Mouse (Mus musculus): ENCODE measurements around the gene Dcdc2b.
A peak's percentile ranks its signal among the peaks of the same experiment; 100 is the strongest.

Dcdc2b gene

DNA sequence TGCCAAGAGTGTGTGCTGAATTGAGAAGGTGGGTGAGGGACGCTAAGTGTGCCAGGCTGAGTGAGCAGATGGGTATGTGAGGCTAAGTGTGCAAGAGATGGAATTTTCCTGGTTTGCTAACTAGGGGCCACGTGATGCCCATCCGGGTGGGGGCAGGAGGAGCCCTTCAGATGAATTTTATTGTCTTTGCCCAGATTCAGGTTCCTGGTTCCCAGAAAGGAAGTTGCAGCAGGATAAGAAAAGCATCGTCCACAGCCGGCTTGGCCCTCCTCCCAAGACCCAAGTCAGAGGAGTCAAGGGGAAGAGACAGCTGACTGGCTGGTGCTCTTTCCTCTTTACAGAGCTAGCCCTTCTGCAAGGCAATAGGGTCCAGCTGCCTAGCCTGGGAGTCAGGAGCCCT lies 35.6 kb downstream of the Dcdc2b start, which contains the start of gene Fam167b:
TSS of gene Fam167b (minus strand) at position 84 of the 400 bp plus-strand sequence.
- no peak for DNase-seq (ENCODE audit: low spot score)

DNA sequence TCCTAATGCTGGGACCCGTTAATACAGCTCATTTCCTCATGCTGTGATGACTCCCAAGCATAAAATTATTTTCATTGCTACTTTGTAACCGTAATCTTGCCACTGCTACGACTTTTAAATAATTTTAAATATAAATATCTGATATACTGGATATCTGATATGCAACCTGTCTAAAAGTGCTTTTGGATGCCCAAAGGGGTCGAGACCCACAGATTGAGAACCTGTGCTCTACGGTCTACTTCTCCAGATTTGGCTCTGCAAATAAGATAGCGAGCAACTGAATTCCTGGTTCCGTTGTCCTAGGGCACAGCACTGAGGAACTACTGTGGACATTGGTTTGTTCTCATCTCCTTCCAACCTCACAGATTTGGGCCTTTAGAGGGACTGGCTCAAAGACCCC lies 36.4 kb downstream of the Dcdc2b start:
- no peak for DNase-seq (ENCODE audit: low spot score)

DNA sequence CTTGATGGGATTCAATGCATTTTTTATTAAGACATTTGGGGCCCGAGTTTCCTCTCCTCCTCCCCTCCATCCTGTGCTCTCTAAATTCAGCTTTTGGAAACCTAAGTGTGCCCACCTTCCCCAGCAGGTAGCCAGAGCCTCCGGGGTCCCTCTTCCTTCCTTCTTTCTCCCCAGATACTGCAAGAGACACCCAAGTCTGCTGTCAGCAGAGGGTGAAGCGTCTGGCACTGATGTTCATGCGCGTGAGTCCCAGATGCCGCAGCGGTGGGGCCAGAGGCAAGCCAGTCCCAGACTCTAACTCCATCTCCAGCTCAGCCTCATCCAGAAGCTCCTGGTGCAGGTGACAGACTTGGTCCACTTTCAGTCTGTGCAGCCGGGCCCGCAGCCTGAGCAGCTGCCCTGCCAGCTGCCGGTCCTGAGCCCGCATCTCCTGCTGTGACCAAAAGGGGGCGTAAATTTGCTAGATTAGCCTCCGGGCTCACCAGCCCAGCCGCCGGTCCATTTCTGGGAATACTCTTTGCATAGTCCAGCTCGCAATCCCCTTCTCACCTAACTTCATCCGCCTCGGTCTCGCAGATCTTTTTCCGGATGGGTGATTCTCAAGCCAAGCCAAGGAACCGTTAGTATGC lies 37.1 kb downstream of the Dcdc2b start:
- DNase-seq (ENCODE audit: low spot score) = peak; percentile 60

DNA sequence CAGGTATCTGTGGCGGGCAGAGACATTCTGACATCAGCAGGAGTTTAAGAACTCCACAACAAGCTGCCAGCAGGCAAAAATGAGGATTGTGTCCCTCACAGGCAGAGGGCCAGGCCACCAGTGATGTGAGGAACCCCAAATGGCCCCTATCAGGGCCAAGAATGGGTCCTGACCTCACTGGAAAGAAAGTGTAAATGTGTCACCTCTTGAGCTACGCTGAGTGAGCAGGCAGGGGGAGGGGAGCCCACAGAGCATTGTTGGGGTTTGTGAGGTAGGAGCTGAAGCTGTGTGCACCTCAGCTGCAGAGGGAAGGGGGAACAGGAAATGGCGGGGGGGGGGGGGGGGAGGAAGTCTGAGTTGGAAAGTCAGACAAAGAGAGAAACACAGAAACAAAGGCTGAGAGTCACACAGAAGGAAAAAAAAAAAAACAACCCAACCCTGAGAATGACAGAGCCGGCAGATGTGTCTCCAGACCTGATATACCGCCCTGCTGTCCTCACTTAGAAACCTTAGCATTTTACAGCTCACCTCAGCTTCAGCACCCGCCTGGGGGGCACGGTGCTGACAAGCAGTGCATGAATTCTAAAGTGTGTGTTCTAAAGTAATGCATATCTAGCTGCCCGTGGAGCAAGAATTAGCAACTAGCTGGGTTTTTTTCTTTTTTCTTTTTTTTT lies 38.7 kb downstream of the Dcdc2b start:
- DNase-seq (ENCODE audit: low spot score) = no peak

DNA sequence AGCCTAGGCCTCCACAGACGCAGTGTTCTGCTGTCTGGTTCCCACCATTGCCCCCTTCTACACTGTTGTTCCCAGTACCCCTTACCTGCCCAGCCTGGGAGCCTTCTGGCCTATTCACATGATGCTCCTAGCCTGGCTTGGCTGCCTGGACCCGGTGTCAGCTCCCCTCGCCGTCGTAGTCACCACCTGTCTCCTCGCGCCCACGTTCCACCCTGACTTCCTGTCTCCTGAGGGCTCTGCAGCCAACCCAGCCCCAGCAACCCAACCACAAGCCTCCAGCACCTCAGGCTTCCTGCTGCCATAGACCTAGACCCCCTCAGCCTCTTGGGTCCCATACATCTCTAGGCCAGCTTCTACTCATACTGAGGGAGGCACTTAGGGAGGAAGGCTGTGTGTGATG lies 40.6 kb downstream of the Dcdc2b start, which contains the start of gene Lck:
TSS of gene Lck (minus strand) at position 212 of the 400 bp plus-strand sequence.
- DNase-seq (ENCODE audit: low spot score) = no peak

DNA sequence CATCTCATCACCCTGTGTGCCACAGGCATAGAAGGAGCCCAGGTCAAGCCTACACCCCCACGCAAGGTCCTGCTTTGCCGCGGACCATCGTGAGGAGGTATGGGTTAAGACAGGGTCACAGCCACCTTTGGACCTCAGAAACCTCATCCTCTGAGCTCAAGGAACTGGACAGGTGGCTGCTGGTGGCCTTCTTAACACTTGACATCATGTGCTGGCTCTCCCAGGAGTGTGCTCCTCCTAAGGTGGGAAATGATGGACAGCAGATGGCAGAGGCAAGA lies 41.0 kb downstream of the Dcdc2b start:
- no peak for DNase-seq (ENCODE audit: low spot score)

DNA sequence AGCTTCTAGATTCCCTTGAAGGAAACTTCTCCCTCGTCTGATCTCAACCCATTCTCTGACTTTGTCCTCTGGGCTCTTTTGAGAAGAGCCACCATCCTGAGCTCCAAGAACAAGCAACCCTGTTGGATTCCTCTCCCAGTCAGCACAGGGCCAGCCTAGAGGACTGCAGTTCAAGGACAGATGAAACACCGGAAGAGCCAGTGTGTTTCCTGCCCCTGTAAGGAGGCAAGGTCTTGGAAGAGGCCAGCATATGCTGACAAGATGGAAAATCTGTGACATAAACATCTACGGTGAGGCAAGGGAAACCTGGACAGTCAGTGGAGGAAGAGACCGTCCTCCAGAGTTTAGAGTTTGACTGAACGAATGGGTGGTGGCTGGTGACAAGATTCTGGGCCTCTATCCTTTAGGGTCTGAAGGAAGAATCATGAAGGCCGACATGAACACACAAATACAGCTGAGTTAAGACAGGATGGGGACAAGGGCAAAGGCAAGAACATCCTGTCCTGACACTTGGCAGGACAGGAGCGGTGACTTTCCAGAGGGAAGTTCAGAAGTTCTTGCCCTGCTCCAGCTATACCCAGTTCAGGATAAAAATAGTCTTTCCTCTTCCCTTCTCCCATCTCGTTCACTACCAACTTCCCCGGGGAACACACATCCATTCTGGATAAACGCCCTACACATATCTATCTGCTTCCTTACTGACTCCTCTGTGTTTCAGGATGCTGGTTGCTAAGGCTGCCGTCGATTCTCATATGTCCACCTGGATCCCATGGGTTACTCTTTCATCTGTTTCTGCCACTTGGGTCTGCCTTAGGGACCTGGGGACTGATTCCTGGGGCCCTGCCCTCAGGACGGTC lies 41.6 kb downstream of the Dcdc2b start:
- no peak for DNase-seq (ENCODE audit: low spot score)

DNA sequence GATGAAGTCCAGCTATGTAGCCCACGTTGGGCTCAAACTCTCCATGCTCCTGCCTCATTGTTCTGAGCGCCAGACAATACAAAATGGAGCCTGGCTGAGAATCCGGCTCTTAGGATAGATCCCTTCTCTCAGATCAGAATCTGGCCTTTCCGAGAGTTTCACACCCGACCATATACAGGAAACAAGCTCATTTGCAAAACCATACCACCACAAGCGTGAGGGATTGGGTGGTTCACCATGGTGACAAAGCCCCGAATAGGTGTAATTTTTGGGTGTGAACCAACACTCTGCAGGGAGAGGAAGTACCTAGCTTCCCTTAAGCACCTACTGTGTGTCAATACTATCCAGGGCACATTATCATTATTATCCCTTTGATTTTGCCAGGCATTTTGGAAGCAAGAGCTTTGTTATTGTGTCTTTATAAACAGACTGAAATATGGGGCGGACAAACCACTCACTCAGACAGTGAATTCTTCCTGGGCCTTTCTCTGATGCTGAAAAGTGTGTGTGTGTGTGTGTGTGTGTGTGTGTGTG lies 42.4 kb downstream of the Dcdc2b start:
- no peak for DNase-seq (ENCODE audit: low spot score)

- DNase-seq (ENCODE audit: low spot score) = no peak
Measured at GRCm38 (mm10) chr4:129570028-129570427, 44.0 kb downstream of the Dcdc2b start.

DNA sequence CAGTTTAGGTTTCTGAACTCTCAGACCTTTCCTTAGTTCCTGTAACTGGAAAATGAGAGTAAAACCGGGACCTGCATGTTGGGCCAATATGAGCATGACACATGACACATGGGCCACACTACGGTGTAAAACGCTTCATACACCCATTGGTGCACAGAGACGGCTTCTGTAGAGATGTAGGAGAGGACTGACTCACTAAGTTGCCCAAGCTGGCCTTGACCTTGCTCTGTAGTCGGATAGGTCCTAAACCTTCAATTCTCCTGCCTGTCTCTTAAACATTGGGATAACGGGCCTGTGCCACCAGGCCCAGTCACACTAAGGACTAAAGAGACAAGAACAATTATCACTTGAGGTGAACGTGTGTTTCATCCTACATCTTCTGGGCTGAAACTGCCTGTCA lies 45.7 kb downstream of the Dcdc2b start:
- no peak for DNase-seq (ENCODE audit: low spot score)

DNA sequence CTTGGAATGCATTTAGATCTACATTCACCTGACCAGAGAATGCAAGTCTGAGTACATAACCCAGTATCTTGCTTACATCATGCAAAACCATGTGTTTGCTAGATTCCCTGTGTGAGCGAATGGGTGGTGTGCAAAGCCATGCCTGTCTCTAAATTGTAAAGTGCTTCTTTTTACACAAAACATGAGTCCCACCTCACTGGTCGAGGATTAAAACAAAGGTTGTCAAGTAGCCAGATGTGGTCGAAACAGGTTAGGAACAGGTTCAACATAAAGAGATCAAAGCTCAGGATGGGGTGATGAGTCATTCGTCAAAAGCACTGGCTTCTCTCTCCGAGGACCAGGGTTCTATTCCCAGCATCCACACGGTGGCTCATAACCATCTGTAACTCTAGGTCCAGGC lies 48.9 kb downstream of the Dcdc2b start:
- DNase-seq (ENCODE audit: low spot score) = no peak

DNA sequence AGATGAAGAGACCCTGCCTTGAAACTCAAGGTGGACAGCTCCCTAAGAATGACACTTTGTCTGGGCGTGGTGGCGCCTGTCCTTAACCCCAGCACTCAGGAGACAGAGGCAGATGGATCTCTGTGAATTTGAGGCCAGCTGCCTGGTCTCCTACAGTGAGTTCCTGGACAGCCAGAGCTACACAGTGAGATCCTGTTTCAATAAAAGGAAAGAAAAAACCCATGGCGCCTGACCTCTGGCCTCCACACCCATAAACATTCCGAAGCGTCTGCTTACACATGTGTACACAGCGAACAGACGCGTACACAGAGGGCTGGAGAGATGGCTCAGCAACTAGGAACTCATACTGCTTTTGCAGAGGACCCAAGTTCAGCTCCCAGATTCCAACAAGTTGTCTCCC lies 50.3 kb downstream of the Dcdc2b start:
- DNase-seq (ENCODE audit: low spot score) = no peak

GRCm38 (mm10) chr4:129561184-129561583 lies 52.9 kb downstream of the Dcdc2b start:
- DNase-seq (ENCODE audit: low spot score) = no peak

Data from testis, postnatal 14 days (tissue).